Mouse (Mus musculus) myocyte (in vitro differentiated cells): ENCODE results near the gene Fga.

Experiments used
- CEBPB ChIP-seq: IDR thresholded peaks from 2 replicates; pipeline ENCODE4 v1.6.1; 2011; ENCODE audit warnings: mild to moderate bottlenecking, moderate library complexity; ENCODE audit not compliant: poor library complexity, insufficient read depth, severe bottlenecking
- MAX ChIP-seq: IDR thresholded peaks from one replicate; pipeline ENCODE4 v1.6.1; 2011; ENCODE audit warnings: low read depth, mild to moderate bottlenecking, control low read depth
- MYOD1 ChIP-seq, 3 experiments: IDR thresholded peaks; one replicate each; pipeline ENCODE4 v1.6.1; 2011; ENCODE audit warnings: control low read depth in 2 of 3, low read depth in 2 of 3, mild to moderate bottlenecking in 2 of 3, moderate library complexity in 1 of 3; ENCODE audit not compliant: insufficient read length in 2 of 3, control insufficient read depth in 1 of 3
- MYOG ChIP-seq, 3 experiments: IDR thresholded peaks; one replicate each; pipeline ENCODE4 v1.6.1; 2011; ENCODE audit warnings: control low read depth in 2 of 3, low read depth in 2 of 3, mild to moderate bottlenecking in 2 of 3; ENCODE audit not compliant: insufficient read length in 2 of 3, control insufficient read depth in 1 of 3, insufficient read depth in 1 of 3
- POLR2A ChIP-seq: IDR thresholded peaks from one replicate; pipeline ENCODE4 v1.6.1; 2011; ENCODE audit warnings: low read depth, mild to moderate bottlenecking, control low read depth, moderate library complexity; ENCODE audit not compliant: insufficient read length
- POLR2AphosphoS2 ChIP-seq: IDR thresholded peaks from one replicate; pipeline ENCODE4 v1.6.1; 2011; ENCODE audit warnings: low read depth, control low read depth; ENCODE audit not compliant: insufficient read length
- SRF ChIP-seq: IDR thresholded peaks from one replicate; pipeline ENCODE4 v1.6.1; 2011; ENCODE audit warnings: low read depth; ENCODE audit not compliant: control insufficient read depth, insufficient read length
- TCF12 ChIP-seq: IDR thresholded peaks from one replicate; pipeline ENCODE4 v1.6.1; 2011; ENCODE audit warnings: mild to moderate bottlenecking, control low read depth; ENCODE audit not compliant: poor library complexity, insufficient read depth, severe bottlenecking
- USF1 ChIP-seq: IDR thresholded peaks from one replicate; pipeline ENCODE4 v1.6.1; 2011; ENCODE audit warnings: low read depth, mild to moderate bottlenecking, control low read depth, moderate library complexity

DNA sequence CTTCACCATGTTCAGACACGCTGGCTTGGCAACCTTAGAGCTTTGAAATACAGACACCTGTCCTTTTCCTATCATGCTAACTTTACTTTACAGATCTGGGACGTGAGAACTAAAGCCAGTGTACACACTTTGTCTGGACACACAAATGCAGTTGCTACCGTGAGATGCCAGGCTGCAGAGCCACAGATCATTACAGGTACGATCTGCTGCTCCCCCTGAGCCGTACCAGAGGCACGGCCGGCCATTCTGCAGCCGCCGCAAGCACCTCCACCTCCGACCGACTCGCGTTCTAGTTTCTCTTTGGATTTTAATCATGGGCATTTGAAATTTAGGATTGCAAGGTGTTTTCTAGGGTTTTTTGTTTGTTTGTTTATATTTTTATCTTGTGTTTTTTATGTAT, 43.0 kb downstream of the Fga start:
- no peak for TF ChIP-seq POLR2AphosphoS2
- TF ChIP-seq POLR2A, result no peak
- no peak for TF ChIP-seq TCF12
- no peak for TF ChIP-seq USF1
- TF ChIP-seq MYOD1 (IDR thresholded peaks at IDR 0.05; ENCODE audit: control insufficient read depth in 1 of 3, insufficient read length in 2 of 3, low read depth in 2 of 3), result no peak
- TF ChIP-seq CEBPB, result no peak
- TF ChIP-seq MYOG (IDR thresholded peaks at IDR 0.05; ENCODE audit: control insufficient read depth in 1 of 3, insufficient read depth in 1 of 3, insufficient read length in 2 of 3, low read depth in 2 of 3), result no peak
- TF ChIP-seq SRF, result no peak
- TF ChIP-seq MAX, result no peak
